Mouse (Mus musculus): ENCODE results near the gene Ssbp3. TPM values are rescaled to one million over a fixed set of nuclear protein-coding genes. Genes with fewer than 3 reads are reported as not detected.

Gene Ssbp3
- total RNA-seq, 2 experiments from 2014 or later = 27.5 to 37.9 TPM

DNA sequence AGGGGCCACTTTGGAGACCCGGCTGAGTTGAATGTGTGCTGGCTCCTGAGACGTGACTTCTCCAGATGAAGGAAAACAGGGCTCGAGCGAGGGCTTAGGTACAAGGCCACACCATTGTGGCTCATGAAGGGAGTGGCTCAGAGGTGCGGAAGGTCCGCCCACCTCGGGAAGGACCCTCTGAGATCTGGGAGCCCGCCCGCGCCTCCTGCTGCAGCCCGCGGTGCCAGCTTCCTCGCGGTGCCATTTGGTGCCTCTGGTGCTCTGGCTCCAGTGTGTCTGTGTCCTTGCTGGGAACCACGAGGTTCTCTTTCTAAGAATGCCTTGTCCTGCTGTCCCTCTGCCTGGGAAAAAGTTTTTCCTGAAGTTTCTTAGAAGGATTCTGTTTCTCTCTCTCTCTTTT, 187.4 kb downstream of the Ssbp3 start:
- DNase-seq = no peak

DNA sequence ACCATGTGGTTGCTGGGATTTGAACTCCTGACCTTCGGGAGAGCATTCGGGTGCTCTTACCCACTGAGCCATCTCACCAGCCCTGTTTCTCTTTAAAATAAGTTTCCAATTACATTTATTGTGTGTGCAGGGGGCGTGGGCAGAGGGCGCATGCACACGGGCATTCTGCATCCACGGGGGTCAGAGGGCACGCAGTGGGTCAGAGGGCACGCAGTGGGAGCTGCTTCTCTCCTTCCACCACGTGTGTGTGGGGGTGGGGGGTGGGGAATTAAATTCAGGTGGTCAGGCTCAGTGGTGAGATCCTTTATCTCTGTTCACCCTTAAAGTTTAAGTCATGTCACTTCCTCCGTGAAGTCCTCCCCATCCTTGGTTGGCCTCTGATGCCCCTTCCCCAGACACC, 187.9 kb downstream of the Ssbp3 start:
- DNase-seq = no peak

DNA sequence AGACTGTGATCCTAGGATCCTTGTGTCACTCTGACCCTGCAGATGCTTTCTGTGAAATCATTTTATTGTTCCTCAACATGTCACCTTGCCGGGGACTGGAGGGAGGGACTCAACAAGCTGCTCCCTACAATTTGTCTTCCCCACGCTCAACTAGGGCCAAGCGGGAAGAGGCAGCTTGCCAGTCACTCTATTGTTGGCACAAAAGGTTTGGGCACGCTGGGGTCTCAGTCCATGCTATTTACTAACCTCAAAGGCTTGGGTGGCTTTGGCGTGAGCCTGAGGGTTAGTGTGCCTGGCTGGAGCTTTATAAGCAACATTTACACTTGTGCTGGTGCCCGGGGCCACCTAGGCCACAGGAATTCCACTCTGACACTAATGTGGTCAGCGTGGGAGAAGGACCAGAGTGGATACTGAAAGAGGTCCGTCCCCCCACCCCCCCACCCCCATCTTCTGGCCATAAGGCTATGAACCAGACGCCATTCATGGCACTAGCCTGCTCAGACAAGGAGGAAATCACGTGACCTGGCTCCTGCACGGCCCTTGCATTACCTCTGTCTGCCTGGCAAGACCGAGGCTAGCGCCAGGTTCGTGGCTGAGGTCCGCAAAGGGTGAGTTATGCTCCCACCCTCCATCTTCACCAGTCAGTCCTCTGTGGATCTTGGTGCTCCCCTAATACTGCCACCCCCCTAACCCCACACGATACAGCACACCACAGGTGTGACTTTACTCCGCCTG, 188.5 kb downstream of the Ssbp3 start:
- DNase-seq = no peak

Other genes starting within 250 kb of the Ssbp3 start
- gene Ttc4, start 231.8 kb upstream of the Ssbp3 start, total RNA-seq (2021) = 10 to 100 TPM; 18.9 to 20.2 TPM
- under 1 TPM; 0.07 to 0.49 TPM for gene Mroh7, start 179.8 kb upstream of the Ssbp3 start, total RNA-seq (2021)
- gene Fam151a, start 176.8 kb upstream of the Ssbp3 start, total RNA-seq (2021) = under 1 TPM; 0.27 to 0.51 TPM
- gene Acot11, start 105.7 kb upstream of the Ssbp3 start, total RNA-seq (2021) = 10 to 100 TPM; 24.2 to 38.0 TPM
- gene Mrpl37, start 156.2 kb downstream of the Ssbp3 start, total RNA-seq (2021) = 100 to 1,000 TPM in 1 of 2 experiments, 10 to 100 TPM in 1; 96.0 to 102 TPM
- gene Cyb5rl, start 156.3 kb downstream of the Ssbp3 start, total RNA-seq (2021) = 10 to 100 TPM; 25.7 to 26.1 TPM
- gene Cdcp2, start 186.2 kb downstream of the Ssbp3 start, total RNA-seq (2021) = not detected

Data from heart, adult 18-20 months (tissue).